Mouse (Mus musculus): ENCODE data around the gene Rps27rt. TPM values are rescaled to one million over a fixed set of nuclear protein-coding genes. Genes with fewer than 3 reads are reported as not detected.

Rps27rt gene
- 10 to 100 TPM; 19.2 to 33.4 TPM for total RNA-seq (2023)

GRCm38 (mm10) chr9:114982689-114983360, at the start of gene Rps27rt:
Rps27rt (minus strand) TSS chr9:114982739.

GRCm38 (mm10) chr9:114978281-114979111, 4.0 kb downstream of the Rps27rt start, which contains the start of gene Osbpl10:
Osbpl10 (plus strand) TSS chr9:114978569.

GRCm38 (mm10) chr9:114933723-114934171, 48.8 kb downstream of the Rps27rt start, which contains the start of gene Gpd1l:
Gpd1l (minus strand) TSS chr9:114933987.

Other genes starting within 250 kb of the Rps27rt start
- 100 to 1,000 TPM; 213 to 231 TPM for gene Cmtm7, start 200.9 kb downstream of the Rps27rt start, total RNA-seq (2023)
- gene Cmtm8, start 138.6 kb downstream of the Rps27rt start, total RNA-seq (2023), result 1 to 10 TPM in 1 of 2 experiments, under 1 TPM in 1; 0.62 to 1.5 TPM
- 10 to 100 TPM; 27.1 to 31.2 TPM for gene Gpd1l, start 48.8 kb downstream of the Rps27rt start, total RNA-seq (2023)
- gene Osbpl10, start 4.2 kb downstream of the Rps27rt start, total RNA-seq (2023), result not detected

Measured in neutrophil, adult 59 days (primary cell).